ENCODE assay signal across 8 mouse cellular contexts in the genomic region with DNA sequence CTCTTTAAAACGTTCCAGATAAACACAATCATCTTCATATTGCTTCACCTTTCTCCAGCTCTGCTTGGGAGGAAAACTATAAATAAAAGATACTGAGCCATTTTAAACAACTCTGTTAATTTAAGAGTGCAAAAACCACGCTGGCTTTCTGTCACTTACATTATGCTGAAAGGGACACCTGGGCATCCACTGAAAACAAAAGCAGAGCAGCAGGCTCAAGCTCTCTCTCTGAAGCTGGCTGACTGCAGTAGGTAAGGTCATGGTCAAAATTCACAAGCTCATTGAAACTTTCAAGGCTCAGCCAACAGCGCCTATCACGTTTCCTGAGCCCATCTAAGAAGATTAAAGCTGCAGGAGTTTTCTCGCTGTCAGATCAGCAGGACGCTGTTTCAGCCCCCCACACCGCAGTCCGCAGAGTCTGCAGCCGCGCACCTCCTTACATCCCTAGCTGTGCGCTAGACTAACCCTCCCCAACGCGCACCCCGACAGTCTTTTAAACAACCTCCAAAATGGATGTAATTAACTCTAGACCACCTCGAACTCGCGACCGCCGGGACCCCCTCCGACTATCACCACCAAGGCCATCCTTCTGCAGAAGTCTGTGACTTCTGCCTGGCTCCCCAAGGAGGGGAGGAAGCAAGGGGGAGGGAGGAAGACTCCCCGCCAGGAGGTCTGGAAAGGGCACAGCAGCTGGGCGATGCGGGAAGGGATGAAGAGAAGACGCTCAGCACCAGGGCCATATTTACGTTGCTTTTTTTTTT. TPM values are rescaled to one million over a fixed set of nuclear protein-coding genes. Genes with fewer than 3 reads are reported as not detected.
A peak's percentile ranks its signal among the peaks of the same experiment; 100 is the strongest.
DNase-seq lines count a peak whose midpoint lies in the region; ATAC-seq lines count a peak whose summit lies in the region.

No protein-coding gene starts in this region.

- no peaks in the 10 kb centered on the region for H3K9me3 ChIP-seq in embryonic facial prominence, embryonic 12.5 days
- H3K9me3 ChIP-seq in hindbrain, embryonic 11.5 days (ENCODE audit: control insufficient read depth, low read length): no peaks in the 10 kb centered on the region
- H3K9me3 ChIP-seq in limb, embryonic 13.5 days: peaks cover 2% of the 10 kb centered on the region; the same call in 1 of the 2 replicates
- H3K9me3 ChIP-seq in midbrain, embryonic 15.5 days: no peaks in the 10 kb centered on the region
- H3K9me3 ChIP-seq in stomach, embryonic 14.5 days (ENCODE audit: control insufficient read depth, low read depth, low read length): no peaks in the 10 kb centered on the region

- WGBS in embryonic facial prominence, embryonic 12.5 days: under 1% methylated on average over 25 of the region's 25 CpGs
- under 1% methylated on average over 24 of the region's 25 CpGs for WGBS in hindbrain, embryonic 11.5 days
- under 1% methylated on average over 25 of the region's 25 CpGs for WGBS in limb, embryonic 13.5 days
- WGBS in midbrain, embryonic 15.5 days: under 1% methylated on average over 25 of the region's 25 CpGs
- WGBS in stomach, embryonic 14.5 days: under 1% methylated on average over 25 of the region's 25 CpGs

- peaks cover 4% of the 10 kb centered on the region; the same call in 1 of the 2 replicates for H3K27me3 ChIP-seq in embryonic facial prominence, embryonic 12.5 days
- no peaks in the 10 kb centered on the region for H3K27me3 ChIP-seq in hindbrain, embryonic 11.5 days (ENCODE audit: control insufficient read depth, insufficient read depth, low read length)
- H3K27me3 ChIP-seq in limb, embryonic 13.5 days: 0 out of 2 replicates have a peak, but pooled peaks cover 4% of the 10 kb centered on the region
- no peaks in the 10 kb centered on the region for H3K27me3 ChIP-seq in midbrain, embryonic 15.5 days (replicated peaks)
- no peaks in the 10 kb centered on the region for H3K27me3 ChIP-seq in stomach, embryonic 14.5 days (ENCODE audit: control insufficient read depth, insufficient read depth, low read length)

- H3K4me1 ChIP-seq in embryonic facial prominence, embryonic 12.5 days: peaks cover 15% of the 10 kb centered on the region
- H3K4me1 ChIP-seq in hindbrain, embryonic 11.5 days (replicated peaks; ENCODE audit: control insufficient read depth, insufficient read depth, low read length): no peaks in the 10 kb centered on the region; the same call in 1 of the 2 replicates
- peaks cover 26% of the 10 kb centered on the region for H3K4me1 ChIP-seq in limb, embryonic 13.5 days
- peaks cover 18% of the 10 kb centered on the region for H3K4me1 ChIP-seq in midbrain, embryonic 15.5 days
- peaks cover 8% of the 10 kb centered on the region; the same call in 1 of the 2 replicates for H3K4me1 ChIP-seq in stomach, embryonic 14.5 days (ENCODE audit: control insufficient read depth, insufficient read depth, low read length)

- H3K9ac ChIP-seq in embryonic facial prominence, embryonic 12.5 days: peak overlapping the region; percentile 82
- peak overlapping the region; percentile 80 for H3K9ac ChIP-seq in hindbrain, embryonic 11.5 days (ENCODE audit: low read depth, low read length)
- H3K9ac ChIP-seq in limb, embryonic 13.5 days: peak overlapping the region; percentile 81
- H3K9ac ChIP-seq in midbrain, embryonic 15.5 days: peak overlapping the region; percentile 87
- peak overlapping the region; percentile 69 for H3K9ac ChIP-seq in stomach, embryonic 14.5 days (replicated peaks; ENCODE audit: low read depth, low read length)

- H3K4me3 ChIP-seq in embryonic facial prominence, embryonic 12.5 days: peak overlapping the region; percentile 74
- peak overlapping the region; percentile 61 for H3K4me3 ChIP-seq in hindbrain, embryonic 11.5 days (ENCODE audit: low read depth, low read length)
- peak overlapping the region; percentile 75 for H3K4me3 ChIP-seq in limb, embryonic 13.5 days
- peak overlapping the region; percentile 72 for H3K4me3 ChIP-seq in midbrain, embryonic 15.5 days
- H3K4me3 ChIP-seq in stomach, embryonic 14.5 days (ENCODE audit: low read depth, low read length): peak overlapping the region; percentile 80

- no peaks in the 10 kb centered on the region for H3K36me3 ChIP-seq in embryonic facial prominence, embryonic 12.5 days
- no peaks in the 10 kb centered on the region for H3K36me3 ChIP-seq in hindbrain, embryonic 11.5 days (ENCODE audit: control insufficient read depth, insufficient read depth, low read length)
- H3K36me3 ChIP-seq in limb, embryonic 13.5 days: no peaks in the 10 kb centered on the region
- no peaks in the 10 kb centered on the region for H3K36me3 ChIP-seq in midbrain, embryonic 15.5 days (replicated peaks)
- H3K36me3 ChIP-seq in stomach, embryonic 14.5 days (ENCODE audit: control insufficient read depth, insufficient read depth, low read length): no peaks in the 10 kb centered on the region

- ATAC-seq in embryonic facial prominence, embryonic 12.5 days (ENCODE audit: insufficient number of reproducible peaks, insufficient read depth, low FRiP score, low TSS enrichment): no peak
- no peak for ATAC-seq in hindbrain, embryonic 11.5 days (ENCODE audit: low FRiP score)
- no peak for ATAC-seq in limb, embryonic 13.5 days (ENCODE audit: low FRiP score, low read depth)
- ATAC-seq in midbrain, embryonic 15.5 days (replicated peaks): no peak
- ATAC-seq in stomach, embryonic 14.5 days (ENCODE audit: insufficient number of reproducible peaks, insufficient read depth, low FRiP score, low read depth): no peak

- peak; percentile 52 to 85 for DNase-seq in adrenal gland, adult (ENCODE audit: inconsistent age in 2 of 2, low spot score in 1 of 2)
- no peak for DNase-seq in adrenal gland, postnatal 4 days (ENCODE audit: low spot score in 2 of 2)
- peak; percentile 65 for DNase-seq in adrenal gland, adult 2 months
- DNase-seq in hindbrain, embryonic 11.5 days (ENCODE audit: low spot score): peak; percentile 51

- no peak overlapping the region for H3K27ac ChIP-seq in embryonic facial prominence, embryonic 12.5 days
- no peak overlapping the region for H3K27ac ChIP-seq in hindbrain, embryonic 11.5 days (ENCODE audit: low read depth, low read length)
- H3K27ac ChIP-seq in limb, embryonic 13.5 days: no peak overlapping the region
- H3K27ac ChIP-seq in midbrain, embryonic 15.5 days: no peak overlapping the region
- peak overlapping the region; percentile 30; the same call in 1 of the 2 replicates for H3K27ac ChIP-seq in stomach, embryonic 14.5 days (ENCODE audit: low read length)

- H3K4me2 ChIP-seq in embryonic facial prominence, embryonic 12.5 days (replicated peaks): peak overlapping the region; percentile 95
- H3K4me2 ChIP-seq in hindbrain, embryonic 11.5 days (replicated peaks; ENCODE audit: low read depth, low read length): peak overlapping the region; percentile 93
- H3K4me2 ChIP-seq in limb, embryonic 13.5 days (replicated peaks): peak overlapping the region; percentile 99
- peak overlapping the region; percentile 69 for H3K4me2 ChIP-seq in midbrain, embryonic 15.5 days
- H3K4me2 ChIP-seq in stomach, embryonic 14.5 days (replicated peaks; ENCODE audit: low read depth, low read length): peak overlapping the region; percentile 86

RNA-seq across cellular contexts. Expression of a gene that starts 1.3 kb away (rescaled TPM):
- total RNA-seq in adrenal gland, postnatal 4 days (2021): 10 to 100 TPM; 23.8 to 25.1 TPM
- total RNA-seq in adrenal gland, adult 2 months (2021): 10 to 100 TPM; 32.3 to 40.3 TPM
- 3.6 and 5.8 TPM in 2 replicates for polyA plus RNA-seq in adrenal gland, adult 2 months (2012; rRNA removed)
- polyA plus RNA-seq in embryonic facial prominence, embryonic 12.5 days (2016; fragmentation: Nextera tagmentation; extraction: Ambion mirVana): 9.4 and 10.2 TPM in 2 replicates
- 10.8 and 11.4 TPM in 2 replicates for polyA plus RNA-seq in hindbrain, embryonic 11.5 days (2014; fragmentation: Nextera tagmentation; extraction: Ambion mirVana)
- 8.5 and 8.6 TPM in 2 replicates for polyA plus RNA-seq in limb, embryonic 13.5 days (2015; fragmentation: Nextera tagmentation; extraction: Ambion mirVana)
- polyA plus RNA-seq in midbrain, embryonic 15.5 days (2015; fragmentation: Nextera tagmentation; extraction: Ambion mirVana): 10.5 and 10.7 TPM in 2 replicates
- polyA plus RNA-seq in stomach, embryonic 14.5 days (2014; fragmentation: Nextera tagmentation; extraction: Ambion mirVana): 14.8 and 14.9 TPM in 2 replicates

RNA-seq across cellular contexts. Expression of a gene that starts 1.5 kb away (rescaled TPM):
- 1 to 10 TPM; 1.1 to 1.4 TPM for total RNA-seq in adrenal gland, postnatal 4 days (2021)
- under 1 TPM; 0.78 to 0.90 TPM for total RNA-seq in adrenal gland, adult 2 months (2021)
- polyA plus RNA-seq in adrenal gland, adult 2 months (2012; rRNA removed): 0.13 and 0.28 TPM in 2 replicates
- 0.32 and 0.56 TPM in 2 replicates for polyA plus RNA-seq in embryonic facial prominence, embryonic 12.5 days (2016; fragmentation: Nextera tagmentation; extraction: Ambion mirVana)
- 0.43 and 0.49 TPM in 2 replicates for polyA plus RNA-seq in hindbrain, embryonic 11.5 days (2014; fragmentation: Nextera tagmentation; extraction: Ambion mirVana)
- 0.38 and 0.42 TPM in 2 replicates for polyA plus RNA-seq in limb, embryonic 13.5 days (2015; fragmentation: Nextera tagmentation; extraction: Ambion mirVana)
- 0.38 and 0.59 TPM in 2 replicates for polyA plus RNA-seq in midbrain, embryonic 15.5 days (2015; fragmentation: Nextera tagmentation; extraction: Ambion mirVana)
- polyA plus RNA-seq in stomach, embryonic 14.5 days (2014; fragmentation: Nextera tagmentation; extraction: Ambion mirVana): 0.57 and 0.72 TPM in 2 replicates

Comparison
In these comparisons a context has a peak if more than half of its experiments do, and no peak if none do; other contexts are left out.
1. DNase-seq: peak in adrenal gland, adult (2 of 2), adrenal gland, adult 2 months (single experiment) and hindbrain, embryonic 11.5 days (single experiment); none in adrenal gland, postnatal 4 days (0 of 2).
2. Peak in every context shown above with its lines, with median percentiles within 50 percentile points of each other: H3K4me2 ChIP-seq, H3K4me3 ChIP-seq and H3K9ac ChIP-seq.